Mouse (Mus musculus): ENCODE data around the gene Atp5b. TPM values are rescaled to one million over a fixed set of nuclear protein-coding genes. Genes with fewer than 3 reads are reported as not detected.

Gene Atp5b
- polyA plus RNA-seq, 1 experiment from 2014 or later: 3,631 TPM

DNA sequence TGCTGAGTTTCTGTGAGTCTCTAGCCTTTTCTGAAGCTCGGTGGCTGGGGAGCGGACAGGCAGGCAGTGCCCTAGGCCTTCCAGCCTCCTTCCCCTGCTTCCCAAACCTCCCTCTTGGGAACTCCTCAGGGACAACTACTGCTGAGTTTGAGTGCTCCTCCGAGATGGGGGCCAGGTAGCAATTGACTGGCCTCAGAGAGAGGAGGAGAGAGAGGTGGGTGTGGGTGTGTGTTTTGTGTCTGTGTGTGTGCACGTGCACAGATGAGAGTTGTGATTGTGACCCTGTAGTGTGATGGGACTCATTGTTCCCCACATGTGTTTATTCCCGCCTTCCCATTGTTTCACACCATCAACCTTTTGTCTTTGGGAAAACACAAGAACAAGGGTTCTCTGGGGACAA is 44.4 kb downstream of the Atp5b start:
- Histone ChIP-seq H3K36me3 (ENCODE audit: insufficient read depth, low read length) (peaks cover 86% of the 10 kb centered on the region), H3K9ac (ENCODE audit: low read depth, low read length) (no peak overlapping the region), H3K9me3 (replicated peaks; ENCODE audit: low read length) (no peaks in the 10 kb centered on the region), H3K4me3 (replicated peaks; ENCODE audit: low read depth, low read length) (no peak overlapping the region), H3K27ac (0 out of 2 replicates have a peak overlapping the region, but pooled peaks have one; percentile 2), H3K27me3 (ENCODE audit: insufficient read depth, low read length) (no peaks in the 10 kb centered on the region), H3K4me2 (ENCODE audit: low read length) (no peak overlapping the region), H3K4me1 (replicated peaks; ENCODE audit: insufficient read depth, low read length) (no peaks in the 10 kb centered on the region)
- ATAC-seq (replicated peaks; ENCODE audit: low FRiP score, low read depth) (no peak), DNase-seq (ENCODE audit: low spot score) (no peak)
- no peak for TF ChIP-seq CTCF (IDR thresholded peaks at IDR 0.05; ENCODE audit: low read depth)
- 72% methylated on average over 5 of the region's 5 CpGs for WGBS

DNA sequence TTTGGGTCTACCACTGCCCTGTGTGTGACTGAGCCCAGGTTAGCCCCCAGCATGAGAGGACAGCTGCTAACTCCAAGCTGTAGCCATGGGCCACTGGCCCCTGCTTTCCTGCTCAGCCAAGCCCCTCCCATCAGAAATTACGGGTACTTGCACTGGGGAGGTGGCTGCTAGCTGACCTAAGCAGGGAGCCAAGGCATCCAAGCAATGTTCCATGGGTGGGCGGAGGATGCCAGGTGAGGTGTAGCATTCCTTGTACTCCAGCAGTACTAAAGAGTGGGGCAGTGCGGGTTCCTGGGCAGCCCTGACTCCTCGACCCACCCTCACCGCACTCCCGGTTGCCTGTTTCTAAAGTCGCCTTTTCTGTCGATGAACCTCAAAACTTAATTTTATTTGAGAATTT is 45.1 kb downstream of the Atp5b start:
- H3K36me3 ChIP-seq (ENCODE audit: insufficient read depth, low read length): peaks cover 80% of the 10 kb centered on the region
- H3K27ac ChIP-seq: 0 out of 2 replicates have a peak overlapping the region, but pooled peaks have one; percentile 2
- no peak overlapping the region for H3K9ac ChIP-seq (ENCODE audit: low read depth, low read length)
- H3K27me3 ChIP-seq (ENCODE audit: insufficient read depth, low read length): no peaks in the 10 kb centered on the region
- DNase-seq (ENCODE audit: low spot score) (no peak), ATAC-seq (replicated peaks; ENCODE audit: low FRiP score, low read depth) (no peak)
- 79% methylated on average over 8 of the region's 8 CpGs for WGBS
- H3K9me3 ChIP-seq (replicated peaks; ENCODE audit: low read length): no peaks in the 10 kb centered on the region
- TF ChIP-seq CTCF (IDR thresholded peaks at IDR 0.05; ENCODE audit: low read depth): no peak
- no peaks in the 10 kb centered on the region for H3K4me1 ChIP-seq (replicated peaks; ENCODE audit: insufficient read depth, low read length)
- H3K4me3 ChIP-seq (replicated peaks; ENCODE audit: low read depth, low read length): no peak overlapping the region
- H3K4me2 ChIP-seq (ENCODE audit: low read length): no peak overlapping the region

DNA sequence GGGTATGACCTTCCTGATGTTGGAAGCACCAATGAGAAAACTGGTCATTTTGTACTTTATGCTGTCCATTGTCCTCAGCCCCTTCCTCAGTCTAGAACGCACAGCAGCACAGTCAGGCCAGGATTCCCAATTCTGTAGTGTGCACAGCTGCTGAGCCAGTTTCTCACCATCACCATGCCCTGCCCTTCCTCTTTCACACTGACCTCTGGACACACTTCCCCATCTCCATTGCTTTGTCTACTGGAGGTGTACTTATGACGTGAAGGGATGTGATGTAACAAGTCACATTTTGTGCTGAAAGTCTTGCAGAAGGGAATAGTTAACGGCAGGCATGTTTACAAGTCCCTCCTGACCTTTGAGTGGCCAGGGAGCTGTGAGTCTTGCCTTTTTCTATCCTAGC is 48.2 kb downstream of the Atp5b start:
- Histone ChIP-seq H3K4me2 (ENCODE audit: low read length) (no peak overlapping the region), H3K27ac (no peak overlapping the region), H3K36me3 (ENCODE audit: insufficient read depth, low read length) (peaks cover 66% of the 10 kb centered on the region), H3K9me3 (replicated peaks; ENCODE audit: low read length) (no peaks in the 10 kb centered on the region), H3K27me3 (ENCODE audit: insufficient read depth, low read length) (no peaks in the 10 kb centered on the region), H3K4me3 (replicated peaks; ENCODE audit: low read depth, low read length) (no peak overlapping the region), H3K4me1 (replicated peaks; ENCODE audit: insufficient read depth, low read length) (no peaks in the 10 kb centered on the region), H3K9ac (ENCODE audit: low read depth, low read length) (no peak overlapping the region)
- ATAC-seq (replicated peaks; ENCODE audit: low FRiP score, low read depth) (no peak), DNase-seq (ENCODE audit: low spot score) (no peak)
- 71% methylated on average over 3 of the region's 3 CpGs for WGBS
- no peak for TF ChIP-seq CTCF (IDR thresholded peaks at IDR 0.05; ENCODE audit: low read depth)

- Histone ChIP-seq H3K9me3 (replicated peaks; ENCODE audit: low read length) (no peaks in the 10 kb centered on the region), H3K4me2 (ENCODE audit: low read length) (no peak overlapping the region), H3K4me1 (replicated peaks; ENCODE audit: insufficient read depth, low read length) (no peaks in the 10 kb centered on the region), H3K4me3 (replicated peaks; ENCODE audit: low read depth, low read length) (no peak overlapping the region), H3K27me3 (ENCODE audit: insufficient read depth, low read length) (no peaks in the 10 kb centered on the region), H3K9ac (ENCODE audit: low read depth, low read length) (no peak overlapping the region), H3K36me3 (ENCODE audit: insufficient read depth, low read length) (peaks cover 61% of the 10 kb centered on the region), H3K27ac (no peak overlapping the region)
- no peak for DNase-seq (ENCODE audit: low spot score)
- ATAC-seq (replicated peaks; ENCODE audit: low FRiP score, low read depth): no peak
- no peak for TF ChIP-seq CTCF (IDR thresholded peaks at IDR 0.05; ENCODE audit: low read depth)
Observed at GRCm38 (mm10) chr10:128131812-128132211, 48.7 kb downstream of the Atp5b start.

GRCm38 (mm10) chr10:128133650-128134332 is 50.7 kb downstream of the Atp5b start:
- Histone ChIP-seq H3K27ac (peak overlapping the region; percentile 50; the same call in 1 of the 2 replicates), H3K27me3 (ENCODE audit: insufficient read depth, low read length) (no peaks in the 10 kb centered on the region), H3K9ac (ENCODE audit: low read depth, low read length) (no peak overlapping the region), H3K36me3 (ENCODE audit: insufficient read depth, low read length) (peaks cover 55% of the 10 kb centered on the region; the same call in 1 of the 2 replicates), H3K4me2 (ENCODE audit: low read length) (no peak overlapping the region), H3K9me3 (replicated peaks; ENCODE audit: low read length) (no peaks in the 10 kb centered on the region), H3K4me1 (replicated peaks; ENCODE audit: insufficient read depth, low read length) (no peaks in the 10 kb centered on the region), H3K4me3 (replicated peaks; ENCODE audit: low read depth, low read length) (no peak overlapping the region)
- 38% methylated on average over 13 of the region's 13 CpGs for WGBS
- ATAC-seq (replicated peaks; ENCODE audit: low FRiP score, low read depth) (peak; percentile 18; the same call in 1 of the 2 replicates), DNase-seq (ENCODE audit: low spot score) (peak; percentile 38)
- no peak for TF ChIP-seq CTCF (IDR thresholded peaks at IDR 0.05; ENCODE audit: low read depth)

GRCm38 (mm10) chr10:128135374-128135773 is 52.3 kb downstream of the Atp5b start:
- Histone ChIP-seq H3K9me3 (replicated peaks; ENCODE audit: low read length) (no peaks in the 10 kb centered on the region), H3K36me3 (ENCODE audit: insufficient read depth, low read length) (peaks cover 47% of the 10 kb centered on the region; the same call in 1 of the 2 replicates), H3K27ac (no peak overlapping the region), H3K4me3 (replicated peaks; ENCODE audit: low read depth, low read length) (no peak overlapping the region), H3K4me2 (ENCODE audit: low read length) (no peak overlapping the region), H3K9ac (ENCODE audit: low read depth, low read length) (no peak overlapping the region), H3K4me1 (replicated peaks; ENCODE audit: insufficient read depth, low read length) (no peaks in the 10 kb centered on the region), H3K27me3 (ENCODE audit: insufficient read depth, low read length) (no peaks in the 10 kb centered on the region)
- no peak for DNase-seq (ENCODE audit: low spot score)
- 85% methylated on average over 6 of the region's 6 CpGs for WGBS
- ATAC-seq (replicated peaks; ENCODE audit: low FRiP score, low read depth): no peak
- no peak for TF ChIP-seq CTCF (IDR thresholded peaks at IDR 0.05; ENCODE audit: low read depth)

MicroRNAs within 50 kb of the gene (microRNA counts, 519-probe panel; counts per million panel counts)
- 330 counts per million, percentile 68 among the panel's probes with 10 or more counts for microRNA mmu-miR-677

Small RNAs within 50 kb of the gene (microRNA-seq; reads per million reads assigned to microRNA genes)
- 14.2 reads per million, percentile 28 among the genes with 10 or more reads in this experiment for gene Mir677

Other genes with a start within 250 kb of the Atp5b start
- 11.4 and 12.6 TPM in 2 replicates for gene Rdh19, start 233.3 kb upstream of the Atp5b start, polyA plus RNA-seq (2015; fragmentation: Nextera tagmentation; extraction: Ambion mirVana)
- 2.1 and 2.3 TPM in 2 replicates for gene Rdh16f2, start 216.8 kb upstream of the Atp5b start, polyA plus RNA-seq (2015; fragmentation: Nextera tagmentation; extraction: Ambion mirVana)
- gene Rdh7, start 194.5 kb upstream of the Atp5b start, polyA plus RNA-seq (2015; fragmentation: Nextera tagmentation; extraction: Ambion mirVana): 0.13 and 0.21 TPM in 2 replicates
- gene Sdr9c7, start 184.8 kb upstream of the Atp5b start, polyA plus RNA-seq (2015; fragmentation: Nextera tagmentation; extraction: Ambion mirVana): not detected in 2 replicates
- gene Hsd17b6, start 75.7 kb upstream of the Atp5b start, polyA plus RNA-seq (2015; fragmentation: Nextera tagmentation; extraction: Ambion mirVana): not detected in 2 replicates
- gene Prim1, start 68.1 kb upstream of the Atp5b start, polyA plus RNA-seq (2015; fragmentation: Nextera tagmentation; extraction: Ambion mirVana): 43.9 and 53.2 TPM in 2 replicates
- gene Naca, start 47.7 kb upstream of the Atp5b start, polyA plus RNA-seq (2015; fragmentation: Nextera tagmentation; extraction: Ambion mirVana): 769 and 820 TPM in 2 replicates
- 467 and 468 TPM in 2 replicates for gene Ptges3, start 24.3 kb upstream of the Atp5b start, polyA plus RNA-seq (2015; fragmentation: Nextera tagmentation; extraction: Ambion mirVana)
- gene Baz2a, start 8.3 kb downstream of the Atp5b start, polyA plus RNA-seq (2015; fragmentation: Nextera tagmentation; extraction: Ambion mirVana): 9.8 and 11.3 TPM in 2 replicates
- 27.0 and 30.0 TPM in 2 replicates for gene Rbms2, start 97.0 kb downstream of the Atp5b start, polyA plus RNA-seq (2015; fragmentation: Nextera tagmentation; extraction: Ambion mirVana)
- gene Gls2, start 111.2 kb downstream of the Atp5b start, polyA plus RNA-seq (2015; fragmentation: Nextera tagmentation; extraction: Ambion mirVana): 0.68 and 0.79 TPM in 2 replicates
- gene Spryd4, start 128.5 kb downstream of the Atp5b start, polyA plus RNA-seq (2015; fragmentation: Nextera tagmentation; extraction: Ambion mirVana): 31.5 and 35.1 TPM in 2 replicates
- gene Mip, start 142.6 kb downstream of the Atp5b start, polyA plus RNA-seq (2015; fragmentation: Nextera tagmentation; extraction: Ambion mirVana): not detected in 2 replicates
- 26.4 and 33.3 TPM in 2 replicates for gene Timeless, start 148.8 kb downstream of the Atp5b start, polyA plus RNA-seq (2015; fragmentation: Nextera tagmentation; extraction: Ambion mirVana)
- 0.11 and 0.34 TPM in 2 replicates for gene Apon, start 170.8 kb downstream of the Atp5b start, polyA plus RNA-seq (2015; fragmentation: Nextera tagmentation; extraction: Ambion mirVana)
- 0.21 and 0.42 TPM in 2 replicates for gene Apof, start 185.4 kb downstream of the Atp5b start, polyA plus RNA-seq (2015; fragmentation: Nextera tagmentation; extraction: Ambion mirVana)
- gene Stat2, start 187.3 kb downstream of the Atp5b start, polyA plus RNA-seq (2015; fragmentation: Nextera tagmentation; extraction: Ambion mirVana): 9.0 and 10.9 TPM in 2 replicates
- gene Il23a, start 215.5 kb downstream of the Atp5b start, polyA plus RNA-seq (2015; fragmentation: Nextera tagmentation; extraction: Ambion mirVana): 0.13 and 0.16 TPM in 2 replicates
- gene Pan2, start 220.1 kb downstream of the Atp5b start, polyA plus RNA-seq (2015; fragmentation: Nextera tagmentation; extraction: Ambion mirVana): 26.5 and 28.5 TPM in 2 replicates
- gene Cnpy2, start 239.2 kb downstream of the Atp5b start, polyA plus RNA-seq (2015; fragmentation: Nextera tagmentation; extraction: Ambion mirVana): 350 and 363 TPM in 2 replicates

Measured in kidney, postnatal 0 days (tissue).